Mouse (Mus musculus): ENCODE data around the gene Mog.

DNA sequence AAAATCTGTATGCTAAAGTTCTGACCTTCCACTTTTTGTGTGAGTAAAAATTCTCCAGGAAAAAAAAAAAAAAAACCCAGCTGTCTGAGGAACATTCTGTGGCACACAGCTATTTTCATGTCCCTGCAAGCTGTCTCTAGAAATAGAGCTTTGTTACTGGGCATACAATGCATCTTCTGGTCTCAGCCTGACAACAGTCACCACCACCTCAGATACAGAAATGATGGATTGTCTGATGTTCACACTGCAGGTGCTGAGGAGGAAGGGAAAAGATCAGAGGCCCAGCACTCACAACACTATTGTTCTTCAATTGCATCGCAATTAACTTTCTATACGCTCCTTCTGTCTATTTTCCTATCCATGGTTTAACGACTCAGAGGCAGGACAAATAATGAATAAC lies 4.9 kb downstream of the Mog start:
- no peak for TF ChIP-seq POLR2A (IDR thresholded peaks at IDR 0.05; ENCODE audit: low read depth, low read length)
- TF ChIP-seq CTCF (IDR thresholded peaks at IDR 0.05; ENCODE audit: borderline replicate concordance, insufficient read depth, low read length) = no peak

Data from embryonic fibroblast, embryonic 13.5 days (primary cell).